In the genomic region with DNA sequence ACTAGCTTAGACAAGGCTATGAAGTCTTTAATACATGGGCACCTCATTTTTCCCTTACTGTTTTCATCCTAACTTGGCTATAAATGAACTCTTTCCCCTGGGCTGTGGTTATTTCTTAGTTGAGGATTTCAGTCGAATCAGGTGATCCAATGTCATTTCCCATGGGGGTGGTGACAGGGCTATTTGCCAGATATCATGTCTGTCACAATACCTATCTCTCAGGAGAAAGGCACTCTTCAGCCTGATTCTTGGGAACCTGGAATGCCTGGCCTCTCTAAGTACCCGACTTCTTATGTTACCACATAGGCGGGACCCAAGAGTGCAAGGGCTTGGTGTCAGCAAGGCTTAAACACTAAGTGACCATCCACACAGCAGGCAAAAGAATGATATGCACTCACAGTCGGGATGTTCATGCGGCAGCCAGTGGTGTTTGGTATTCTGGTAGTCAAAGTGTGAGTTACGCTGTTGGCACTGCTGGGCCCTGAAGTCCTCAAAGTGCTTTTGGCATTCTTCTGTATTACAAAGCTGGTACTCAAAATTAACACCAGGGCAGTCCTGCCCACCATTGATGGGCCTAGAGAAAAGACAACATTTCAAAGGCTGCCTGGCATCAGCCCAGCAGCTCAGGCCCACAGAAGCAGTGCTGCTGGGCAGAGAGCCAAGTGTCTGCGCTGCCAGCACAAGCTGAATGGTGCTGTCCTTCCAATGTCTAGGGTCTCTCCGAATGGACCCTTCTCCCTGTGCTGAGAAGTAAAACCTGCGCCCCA, we compare ENCODE assay signal across 9 mouse cellular contexts.
A peak's percentile ranks its signal among the peaks of the same experiment; 100 is the strongest.
DNase-seq lines count a peak whose midpoint lies in the region; ATAC-seq and TF ChIP-seq lines count a peak whose summit lies in the region.
"Had no signal": no experiment of that assay in that cellular context is flagged by ENCODE, and none has a peak within 500 bp of the region (broad histone marks: within the 10 kb centered on the region; RNA-seq: fewer than 3 reads in every experiment).

No protein-coding gene starts in this region.

- no peaks in the 10 kb centered on the region for H3K9me3 ChIP-seq in kidney, embryonic 15.5 days (replicated peaks)

- DNase-seq in kidney, adult 2 months = peak; percentile 51
- DNase-seq in cerebellum, adult 9-11 months = peak; percentile 45
- peak; percentile 68 to 69 for DNase-seq in heart, postnatal 10 days
- peak; percentile 43 to 68 for DNase-seq in left cerebral cortex, adult 18-20 months (ENCODE audit: low spot score in 2 of 2)
- peak; percentile 10 for DNase-seq in ovary, postnatal 14 days (ENCODE audit: low spot score)
- no peak for DNase-seq in spleen, postnatal 4 days (ENCODE audit: low spot score in 2 of 2)
- no peak for DNase-seq in gastrocnemius, adult 18-20 months (ENCODE audit: low spot score)

- H3K9ac ChIP-seq in kidney, embryonic 15.5 days = no peak overlapping the region

- no peaks in the 10 kb centered on the region for H3K36me3 ChIP-seq in kidney, adult 2 months (ENCODE audit: control insufficient read depth, insufficient read depth, low read length)
- no peaks in the 10 kb centered on the region for H3K36me3 ChIP-seq in kidney, embryonic 15.5 days

- 72% methylated on average over 9 of the region's 9 CpGs for WGBS in kidney, adult 2 months
- 87% methylated on average over 9 of the region's 9 CpGs for WGBS in kidney, embryonic 15.5 days

- no peak for TF ChIP-seq CTCF in kidney, adult 2 months (conservative IDR thresholded peaks at IDR 0.05; ENCODE audit: insufficient read depth, insufficient read length, low read depth, low read length)

- H3K4me2 ChIP-seq in kidney, embryonic 15.5 days = no peak overlapping the region

- no peaks in the 10 kb centered on the region for H3K4me1 ChIP-seq in kidney, adult 2 months (ENCODE audit: control insufficient read depth, insufficient read depth, low read length)
- H3K4me1 ChIP-seq in kidney, embryonic 15.5 days = no peaks in the 10 kb centered on the region

- no peak for TF ChIP-seq POLR2A in kidney, adult 2 months (IDR thresholded peaks at IDR 0.05; ENCODE audit: low read depth, low read length)

- no peak overlapping the region for H3K4me3 ChIP-seq in kidney, adult 2 months (ENCODE audit: insufficient read depth, low read depth, low read length)
- H3K4me3 ChIP-seq in kidney, embryonic 15.5 days (replicated peaks) = no peak overlapping the region
- H3K4me3 ChIP-seq: erythroblast, embryonic 14.5 days had no signal

- H3K27me3 ChIP-seq in kidney, adult 2 months (replicated peaks; ENCODE audit: control insufficient read depth, insufficient read depth, low read length) = no peaks in the 10 kb centered on the region
- H3K27me3 ChIP-seq in kidney, embryonic 15.5 days = no peaks in the 10 kb centered on the region

- intact Hi-C loops in heart, postnatal 10 days (cut with DNase I) = no loop called here

- H3K27ac ChIP-seq in kidney, adult 2 months (ENCODE audit: insufficient read depth, low read depth, low read length) = no peak overlapping the region
- H3K27ac ChIP-seq in kidney, embryonic 15.5 days = no peak overlapping the region

- no peak for ATAC-seq in kidney, embryonic 15.5 days (replicated peaks; ENCODE audit: low FRiP score)

Comparison
In these comparisons a context has a peak if more than half of its experiments do, and no peak if none do; other contexts are left out.
1. DNase-seq: peak in kidney, adult 2 months (single experiment), cerebellum, adult 9-11 months (single experiment), heart, postnatal 10 days (2 of 2), left cerebral cortex, adult 18-20 months (2 of 2) and ovary, postnatal 14 days (single experiment); none in spleen, postnatal 4 days (0 of 2) and gastrocnemius, adult 18-20 months (single experiment).